Mouse (Mus musculus): Measurements from ENCODE around the gene Rtl5.

DNA sequence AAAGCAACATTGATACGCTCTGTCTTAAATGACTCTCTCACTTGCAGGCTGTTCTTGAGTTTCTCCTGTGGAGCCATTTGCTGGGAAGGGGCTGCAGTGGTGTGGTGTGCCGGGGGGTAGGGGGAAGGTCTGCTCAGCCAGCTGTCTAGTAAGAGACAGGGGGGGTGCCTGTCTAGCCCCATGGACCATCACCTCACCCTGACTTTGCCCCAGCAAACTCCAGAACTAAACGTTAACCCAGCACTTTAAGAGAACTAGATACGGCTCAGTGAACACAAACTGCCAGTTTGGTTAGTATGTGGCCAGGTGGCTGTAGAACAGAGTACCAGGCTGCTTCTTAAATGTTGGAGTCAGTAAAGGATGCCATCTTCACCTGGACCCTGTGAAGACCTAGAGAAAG, 4.1 kb upstream of the Rtl5 start:
- TF ChIP-seq GATA1 (IDR thresholded peaks at IDR 0.05; ENCODE audit: low read length) (no peak), TAL1 (IDR thresholded peaks at IDR 0.05; ENCODE audit: low read length) (no peak)

Measured in erythroblast, embryonic 14.5 days (primary cell).